Mouse (Mus musculus) CH12.LX (cell line): Measurements from ENCODE around the gene H2-Q6. TPM values are rescaled to one million over a fixed set of nuclear protein-coding genes. Genes with fewer than 3 reads are reported as not detected.
A peak's percentile ranks its signal among the peaks of the same experiment; 100 is the strongest.
"Not testable (repeated sequence)": the region's sequence is repeated elsewhere in the genome, so short reads cannot be mapped to it uniquely, and the experiment has no call there.

Source experiments
- DNase-seq: peaks from one replicate; pipeline ENCODE4 v3.0.0-alpha.2; 2013; ENCODE audit errors: extremely low read depth
- H3K27ac ChIP-seq: 2 replicates; pipeline ENCODE4 v1.5.1; 2012; ENCODE audit warnings: low read depth, mild to moderate bottlenecking, control low read depth, moderate library complexity; ENCODE audit not compliant: insufficient read depth
- H3K27me3 ChIP-seq: replicated peaks from 2 replicates; pipeline ENCODE3; 2012; ENCODE audit warnings: inconsistent platforms
- H3K36me3 ChIP-seq, 2 experiments: replicated peaks in 1 of 2; 2 replicates each; pipeline versions ENCODE3 to v1.6.1; 2012; ENCODE audit warnings: inconsistent platforms in 1 of 2, low read length in 1 of 2, mild to moderate bottlenecking in 1 of 2, mixed read lengths in 1 of 2, moderate library complexity in 1 of 2; ENCODE audit not compliant: control insufficient read depth in 1 of 2, insufficient read depth in 1 of 2
- H3K4me1 ChIP-seq, 2 experiments: 2 replicates each; pipeline ENCODE4 v1.6.1; 2012; ENCODE audit warnings: inconsistent platforms in 1 of 2, moderate library complexity in 1 of 2; ENCODE audit not compliant: insufficient read depth in 2 of 2, control insufficient read depth in 1 of 2
- H3K4me2 ChIP-seq: 2 replicates; pipeline ENCODE4 v1.6.1; 2012; ENCODE audit warnings: low read depth, mild to moderate bottlenecking, control low read depth; ENCODE audit not compliant: poor library complexity, insufficient read depth, severe bottlenecking
- H3K4me3 ChIP-seq, 3 experiments: fragments of 150-350 bp in 1 of 3; sonication (generic) in 1 of 3; replicated peaks in 1 of 3; 2 replicates each; pipeline versions ENCODE3 to v1.5.1; 2011 to 2012; ENCODE audit warnings: low read depth in 2 of 3, low read length in 2 of 3, mild to moderate bottlenecking in 2 of 3, moderate library complexity in 2 of 3, control low read depth in 1 of 3, improper control_type of control experiment in 1 of 3, inconsistent platforms in 1 of 3, mixed read lengths in 1 of 3; ENCODE audit not compliant: poor library complexity in 1 of 3
- H3K79me2 ChIP-seq: replicated peaks from 2 replicates; pipeline ENCODE4 v1.6.1; 2012; ENCODE audit warnings: mild to moderate bottlenecking, moderate library complexity; ENCODE audit not compliant: control insufficient read depth, poor library complexity, insufficient read depth, severe bottlenecking; ENCODE audit errors: extremely low read depth
- H3K9ac ChIP-seq: 2 replicates; pipeline ENCODE4 v1.6.1; 2012; ENCODE audit warnings: low read depth, mild to moderate bottlenecking, control low read depth, moderate library complexity; ENCODE audit not compliant: insufficient read depth
- H3K9me3 ChIP-seq: replicated peaks from 2 replicates; pipeline ENCODE3; 2012; ENCODE audit warnings: low read length, inconsistent platforms, mixed read lengths
- CTCF ChIP-seq, 2 experiments: IDR thresholded peaks in 1 of 2; conservative IDR thresholded peaks in 1 of 2; 2 replicates each; pipeline ENCODE4 v1.5.1; 2011 to 2012; ENCODE audit warnings: low read depth in 2 of 2, low read length in 2 of 2, improper control_type of control experiment in 1 of 2, inconsistent platforms in 1 of 2, mild to moderate bottlenecking in 1 of 2, moderate library complexity in 1 of 2
- SIN3A ChIP-seq: IDR thresholded peaks from 2 replicates; pipeline ENCODE4 v1.6.1; 2012; ENCODE audit warnings: low read length, improper control_type of control experiment, inconsistent platforms
- dilution Hi-C: fragments of 300-500 bp; cut with MboI; formaldehyde crosslinking; loops from 2 replicates; pipeline ENCODE4 v1.14.3; 2020; ENCODE audit warnings: low sequenced_read_pairs; ENCODE audit not compliant: extremely low pct_unique_long_range_greater_than_20kb, extremely low pct_ligation_motif_present
- in situ Hi-C: fragments of 300-500 bp; cut with MboI; formaldehyde crosslinking; loops from 3 replicates; pipeline ENCODE4 v1.14.3; 2019; ENCODE audit warnings: low sequenced_read_pairs, low pct_ligation_motif_present, low pct_unique_long_range_greater_than_20kb, mixed read lengths
- polyA plus RNA-seq: library from polyadenylated mRNA; unstranded; fragments of >175 nt; gene quantifications from 2 replicates; pipeline ENCODE4 v1.2.1, GENCODE M21; 2012; ENCODE audit warnings: low read depth; ENCODE audit not compliant: insufficient read length
- total RNA-seq, 2 experiments: library from RNA; depleted of rRNA; stranded (reverse); fragments of 300-350 nt in 1 of 2; fragments of >200 nt in 1 of 2; gene quantifications; 2 replicates each; pipeline ENCODE4 v1.2.3; 2012 to 2014

The H2-Q6 gene
- total and polyA plus RNA-seq, 3 experiments = 54.3 to 122 (median 90.3) TPM

DNA sequence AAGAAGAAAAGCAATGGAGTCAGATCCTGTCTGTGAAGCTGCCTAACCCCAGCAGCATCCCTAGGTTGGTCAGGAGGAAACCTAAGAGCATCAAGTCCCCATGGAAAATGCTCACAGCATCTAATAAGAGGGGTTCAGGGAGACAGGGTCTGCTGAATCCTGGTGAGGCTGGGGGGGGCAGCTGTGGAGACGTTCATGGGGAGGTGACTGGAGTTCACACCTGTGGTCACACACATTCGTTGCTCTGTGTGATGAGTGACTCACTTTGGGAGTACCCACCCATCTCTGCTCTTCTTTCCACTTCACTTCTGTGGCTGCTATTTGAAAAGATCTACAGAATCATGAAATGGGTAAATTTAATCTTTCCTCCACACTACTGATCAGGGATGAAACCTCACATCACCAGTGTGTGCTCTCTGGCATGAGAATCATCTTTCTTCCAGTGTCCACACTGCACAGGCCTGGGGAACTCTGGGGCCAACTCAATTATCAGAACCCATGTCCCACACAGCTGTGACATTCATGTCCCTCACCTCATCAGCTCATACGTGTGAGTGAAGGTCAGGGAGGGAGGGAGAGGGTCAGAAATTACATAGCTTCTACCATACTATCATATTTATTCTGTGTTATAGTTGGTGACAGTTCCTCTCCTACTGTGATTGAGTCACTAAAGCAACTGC is 1.4 kb upstream of the H2-Q6 start:
- in situ Hi-C loops = not testable (repeated sequence)

DNA sequence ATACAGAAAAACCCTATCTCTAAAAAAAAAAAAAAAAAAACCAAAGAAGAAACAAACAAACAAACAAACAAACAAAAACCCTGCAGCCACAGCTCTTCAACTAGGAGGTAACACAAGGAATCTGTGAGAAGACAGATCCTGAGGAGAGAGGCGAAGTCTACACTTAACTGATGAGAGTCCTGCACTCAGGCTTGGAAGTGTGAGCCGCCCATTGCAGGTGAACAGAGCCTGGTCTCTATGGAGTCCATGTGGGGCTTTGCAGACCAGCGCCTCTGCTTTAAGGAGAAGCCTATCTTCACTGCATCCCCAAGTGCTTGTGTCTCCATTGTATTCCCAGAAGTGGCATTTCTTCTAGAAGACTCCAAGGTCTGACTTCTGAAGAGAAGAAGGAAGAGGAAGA is 544 bp upstream of the H2-Q6 start:
- Histone ChIP-seq H3K36me3 (peaks cover 3 to 17% of the 10 kb centered on the region in 2 experiments), H3K79me2 (peaks cover 13% of the 10 kb centered on the region), H3K4me1 (peaks cover 7 to 15% of the 10 kb centered on the region in 2 experiments), H3K4me3 (peak overlapping the region in 1 of 3 experiments; percentile 23), H3K9ac (peak overlapping the region; percentile 29; the same call in 1 of the 2 replicates), H3K4me2 (peak overlapping the region; percentile 15; the same call in 1 of the 2 replicates)
- H3K27ac ChIP-seq, H3K27me3 ChIP-seq, dilution Hi-C loops, in situ Hi-C loops, DNase-seq, H3K9me3 ChIP-seq: not testable (repeated sequence)

More for the DNA sequence above, 1.4 kb upstream of the H2-Q6 start:
- H3K4me3 ChIP-seq, dilution Hi-C loops, H3K27ac ChIP-seq, H3K9me3 ChIP-seq, H3K27me3 ChIP-seq, DNase-seq, H3K9ac ChIP-seq, H3K36me3 ChIP-seq: not testable (repeated sequence)
- 0 out of 2 replicates have a peak overlapping the region, but pooled peaks have one; percentile 2 for H3K4me2 ChIP-seq
- H3K79me2 ChIP-seq = peaks cover 13% of the 10 kb centered on the region
- peaks cover 7 to 15% of the 10 kb centered on the region in 2 experiments for H3K4me1 ChIP-seq

DNA sequence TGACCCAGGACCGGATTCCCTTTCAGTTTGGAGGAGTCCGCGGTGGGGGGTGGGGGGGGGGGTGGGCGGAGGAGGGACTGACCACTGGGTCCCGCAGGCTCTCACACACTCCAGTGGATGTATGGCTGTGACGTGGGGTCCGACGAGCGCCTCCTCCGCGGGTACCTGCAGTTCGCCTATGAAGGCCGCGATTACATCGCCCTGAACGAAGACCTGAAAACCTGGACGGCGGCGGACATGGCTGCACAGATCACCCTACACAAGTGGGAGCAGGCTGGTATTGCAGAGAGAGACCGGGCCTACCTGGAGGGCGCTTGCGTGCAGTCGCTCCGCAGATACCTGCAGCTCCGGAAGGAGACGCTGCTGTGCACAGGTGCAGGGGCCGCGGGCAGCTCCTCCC is 824 bp downstream of the H2-Q6 start:
- Histone ChIP-seq H3K79me2 (peaks cover 13% of the 10 kb centered on the region), H3K36me3 (peaks cover 8 to 23% of the 10 kb centered on the region in 2 experiments), H3K9ac (peak overlapping the region; percentile 97; the same call in 1 of the 2 replicates), H3K4me3 (peak overlapping the region; percentile 56 to 72 (median 57)), H3K4me2 (peak overlapping the region; percentile 47; the same call in 1 of the 2 replicates)
- H3K27ac ChIP-seq, H3K27me3 ChIP-seq, H3K9me3 ChIP-seq, dilution Hi-C loops, in situ Hi-C loops, H3K4me1 ChIP-seq: not testable (repeated sequence)
- peak; percentile 27 for DNase-seq
- TF ChIP-seq SIN3A (0 out of 2 replicates have a peak, but pooled peaks have one; percentile 41), CTCF (conservative IDR thresholded peaks at IDR 0.05 in 1 of 2, IDR thresholded peaks at IDR 0.05 in 1 of 2; ENCODE audit: low read depth in 2 of 2, low read length in 2 of 2) (peak in 1 of 2 experiments; percentile 27; a peak in 2 of 4 replicates)

DNA sequence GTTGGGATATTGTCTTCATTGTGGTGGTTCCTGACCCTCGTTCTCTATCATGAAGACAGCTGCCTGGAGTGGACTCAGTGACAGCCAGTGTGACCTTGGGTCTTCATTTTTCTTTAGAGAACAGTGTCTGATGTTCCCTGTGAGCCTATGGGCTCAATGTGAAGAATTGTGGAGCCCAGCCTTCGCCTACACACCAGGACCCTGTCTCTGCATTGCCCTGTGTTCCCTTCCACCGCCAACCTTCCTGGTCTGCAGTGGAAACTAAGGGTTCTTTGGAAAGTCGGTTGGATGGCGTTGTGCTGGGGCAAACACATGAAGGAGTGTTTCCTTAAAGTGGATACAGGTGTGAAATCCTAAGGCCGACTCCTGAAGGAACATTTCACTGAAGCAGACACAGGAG is 4.2 kb downstream of the H2-Q6 start:
- H3K9me3 ChIP-seq, DNase-seq: not testable (repeated sequence)

More for the DNA sequence above, 4.2 kb downstream of the H2-Q6 start:
- H3K4me2 ChIP-seq, H3K4me3 ChIP-seq, H3K27ac ChIP-seq, H3K4me1 ChIP-seq, H3K9ac ChIP-seq, dilution Hi-C loops, H3K27me3 ChIP-seq, in situ Hi-C loops: not testable (repeated sequence)
- peaks cover 13% of the 10 kb centered on the region for H3K79me2 ChIP-seq
- peaks cover 10 to 23% of the 10 kb centered on the region in 2 experiments for H3K36me3 ChIP-seq
